8 mouse cellular contexts compared by ENCODE assay signal in genomic region chr11:98836651-98837141, GRCm38 (mm10). TPM values are rescaled to one million over a fixed set of nuclear protein-coding genes. Genes with fewer than 3 reads are reported as not detected.
DNase-seq lines count a peak whose midpoint lies in the region; ATAC-seq and TF ChIP-seq lines count a peak whose summit lies in the region.

TSS of gene Rapgefl1 (plus strand) at chr11:98836785.

- CTCF ChIA-PET in Patski (lab: Charles Lee), result no interaction called here

- H3K4me2 ChIP-seq in hindbrain, embryonic 12.5 days (replicated peaks), result peak within 1 kb of the TSS; percentile 99

- H3K9ac ChIP-seq in hindbrain, embryonic 12.5 days, result peak within 1 kb of the TSS; percentile 80

- POLR2A ChIA-PET in Patski (lab: Charles Lee), result interaction anchor here (0.6 to 1.1 kb wide), 5 partner anchors 10 to 48 kb away, joined by 3 to 4 read pairs (median 3); no protein-coding TSS in a partner anchor

- WGBS in hindbrain, embryonic 12.5 days, result under 1% methylated on average over 44 of the region's 48 CpGs

- H3K4me3 ChIP-seq in hindbrain, embryonic 12.5 days, result peak within 1 kb of the TSS; percentile 71

- H3K27me3 ChIP-seq in Patski, result no peaks in the 10 kb centered on the region
- peaks cover 24% of the 10 kb centered on the region for H3K27me3 ChIP-seq in hindbrain, embryonic 12.5 days

- H3K36me3 ChIP-seq in hindbrain, embryonic 12.5 days, result peaks cover 28% of the 10 kb centered on the region

- in situ Hi-C loops in Patski (cut with MboI; ENCODE audit: low pct_unique_long_range_greater_than_20kb), result no loop called here

- peak within 1 kb of the TSS; percentile 77 for H3K27ac ChIP-seq in hindbrain, embryonic 12.5 days

- H3K4me1 ChIP-seq in hindbrain, embryonic 12.5 days, result peaks cover 30% of the 10 kb centered on the region

- peak; percentile 70 for ATAC-seq in Patski
- peak; percentile 85 for ATAC-seq in hindbrain, embryonic 12.5 days (ENCODE audit: low FRiP score)

- H3K9me3 ChIP-seq in hindbrain, embryonic 12.5 days (replicated peaks), result no peaks in the 10 kb centered on the region

- TF ChIP-seq CTCF in Patski (IDR thresholded peaks at IDR 0.05), result no peak

- no peak for DNase-seq in Patski (ENCODE audit: low read depth, low spot score)
- DNase-seq in cerebellum, adult 9-11 months, result peak; percentile 87
- peak; percentile 61 to 79 for DNase-seq in frontal cortex, adult 2 months (ENCODE audit: extremely low spot score in 1 of 2, low spot score in 1 of 2)
- DNase-seq in layer of hippocampus, postnatal 36 days, result peak; percentile 82 to 84
- DNase-seq in lung, postnatal 36 days, result peak; percentile 87
- peak; percentile 90 for DNase-seq in retina, postnatal 1 day
- peak; percentile 88 for DNase-seq in thymus, postnatal 4 days

RNA-seq across cellular contexts. Expression of gene Rapgefl1, which starts in this region (rescaled TPM):
- 2.8 TPM for polyA plus RNA-seq in Patski (2021)
- polyA plus RNA-seq in frontal cortex, adult 2 months (2012; rRNA removed), result 167 and 174 TPM in 2 replicates
- polyA plus RNA-seq in hindbrain, embryonic 12.5 days (2016; fragmentation: Nextera tagmentation; extraction: Ambion mirVana), result 3.1 and 4.1 TPM in 2 replicates
- total RNA-seq in layer of hippocampus, postnatal 36 days (2021), result 100 to 1,000 TPM; 204 to 218 TPM

Comparison
In these comparisons a context has a peak if more than half of its experiments do, and no peak if none do; other contexts are left out.
1. RNA of gene Rapgefl1 (polyA plus RNA-seq): 167 to 174 TPM in frontal cortex, adult 2 months; 3.1 to 4.1 TPM in hindbrain, embryonic 12.5 days and 2.8 TPM in Patski (single experiment); every median in the first group is over 10 times any median in the second.